Mouse (Mus musculus) forebrain, postnatal 0 days (tissue): ENCODE results near the gene F5. TPM values are rescaled to one million over a fixed set of nuclear protein-coding genes. Genes with fewer than 3 reads are reported as not detected.

Experiments used
- ATAC-seq: fragments of 200-750 bp; cut with Nextera tagmentation; 2 replicates; pipeline ENCODE4 v1.8.0; 2017; ENCODE audit warnings: mild to moderate bottlenecking, moderate library complexity
- DNase-seq: peaks from one replicate; pipeline ENCODE4 v3.0.0-alpha.2; 2015
- H3K27ac ChIP-seq: fragments of 300-500 bp; sonication (generic); 2 replicates; pipeline ENCODE4 v1.5.1; 2014; ENCODE audit warnings: low read depth, mild to moderate bottlenecking, antibody characterized with exemption, low read length, moderate library complexity, mixed read lengths
- H3K27me3 ChIP-seq: fragments of 300-500 bp; sonication (generic); 2 replicates; pipeline ENCODE4 v1.6.1; 2014; ENCODE audit warnings: mild to moderate bottlenecking, low read length, mixed read lengths; ENCODE audit not compliant: insufficient read depth
- H3K36me3 ChIP-seq: fragments of 300-500 bp; sonication (generic); 2 replicates; pipeline ENCODE4 v1.6.1; 2014; ENCODE audit warnings: mild to moderate bottlenecking, moderate library complexity; ENCODE audit not compliant: insufficient read depth
- H3K4me1 ChIP-seq: fragments of 300-500 bp; sonication (generic); 2 replicates; pipeline ENCODE4 v1.6.1; 2014; ENCODE audit warnings: antibody characterized with exemption; ENCODE audit not compliant: insufficient read depth
- H3K4me2 ChIP-seq: fragments of 300-500 bp; sonication (generic); 2 replicates; pipeline ENCODE4 v1.6.1; 2014; ENCODE audit warnings: low read depth, mild to moderate bottlenecking, moderate library complexity
- H3K4me3 ChIP-seq: fragments of 300-500 bp; sonication (generic); 2 replicates; pipeline ENCODE4 v1.5.1; 2014; ENCODE audit warnings: low read depth, low read length, mixed read lengths
- H3K9ac ChIP-seq: fragments of 300-500 bp; sonication (generic); 2 replicates; pipeline ENCODE4 v1.6.1; 2014; ENCODE audit warnings: mild to moderate bottlenecking
- H3K9me3 ChIP-seq: fragments of 300-500 bp; sonication (generic); 2 replicates; pipeline ENCODE4 v1.6.1; 2016; ENCODE audit warnings: low read length
- CTCF ChIP-seq: sonication (generic); IDR thresholded peaks from 2 replicates; pipeline ENCODE4 v1.5.1; 2016; ENCODE audit warnings: antibody characterized with exemption, control low read depth, low read depth
- WGBS: fragments of 180-500 bp; shearing (Covaris S2); extraction: QIAGEN DNeasy Blood & Tissue Kit; methylation state at CpG from one replicate; pipeline ENCODE4 v1.1.7; 2014; 5-methylcytosine and 5-hydroxymethylcytosine counted together
- polyA plus RNA-seq: library from polyadenylated mRNA; unstranded; fragments of >200 nt; fragmentation: Nextera tagmentation; extraction: Ambion mirVana; gene quantifications from 2 replicates; pipeline ENCODE4 v1.2.1, GENCODE M21; 2015
- total RNA-seq: library from RNA; depleted of rRNA; stranded (reverse); fragments of >200 nt; gene quantifications from 2 replicates; pipeline ENCODE4 v1.2.3, GENCODE M21; 2014; rRNA removed

The F5 gene
- 0.15 and 0.48 TPM in 2 replicates for total RNA-seq
- 0.18 and 0.29 TPM in 2 replicates for polyA plus RNA-seq

GRCm38 (mm10) chr1:164151387-164152088, at the start of gene F5:
Gene F5 (plus strand): TSS chr1:164151838.
- no peak for ATAC-seq
- Histone ChIP-seq H3K27ac (no peak within 1 kb of the TSS), H3K4me1 (no peaks in the 10 kb centered on the region), H3K4me2 (no peak within 1 kb of the TSS), H3K36me3 (no peaks in the 10 kb centered on the region), H3K9me3 (no peaks in the 10 kb centered on the region), H3K4me3 (no peak within 1 kb of the TSS), H3K27me3 (no peaks in the 10 kb centered on the region), H3K9ac (no peak within 1 kb of the TSS)
- TF ChIP-seq CTCF = no peak
- DNase-seq = no peak
- 14% methylated on average over 16 of the region's 16 CpGs for WGBS

- no peak overlapping the region for H3K4me2 ChIP-seq
- WGBS = 86% methylated on average over 2 of the region's 2 CpGs
- TF ChIP-seq CTCF = no peak
- ATAC-seq (no peak), DNase-seq (no peak)
- no peaks in the 10 kb centered on the region for H3K9me3 ChIP-seq
- no peaks in the 10 kb centered on the region for H3K27me3 ChIP-seq
- H3K4me3 ChIP-seq = no peak overlapping the region
- no peak overlapping the region for H3K9ac ChIP-seq
- H3K27ac ChIP-seq = no peak overlapping the region
- H3K36me3 ChIP-seq = no peaks in the 10 kb centered on the region
- H3K4me1 ChIP-seq = no peaks in the 10 kb centered on the region
Observed at GRCm38 (mm10) chr1:164109763-164110162, 41.9 kb upstream of the F5 start.

- no peaks in the 10 kb centered on the region for H3K36me3 ChIP-seq
- no peaks in the 10 kb centered on the region for H3K27me3 ChIP-seq
- H3K9ac ChIP-seq = no peak overlapping the region
- no peak overlapping the region for H3K4me3 ChIP-seq
- ATAC-seq (no peak), DNase-seq (no peak)
- no peak overlapping the region for H3K27ac ChIP-seq
- no peaks in the 10 kb centered on the region for H3K4me1 ChIP-seq
- no peaks in the 10 kb centered on the region for H3K9me3 ChIP-seq
- H3K4me2 ChIP-seq = no peak overlapping the region
- TF ChIP-seq CTCF = no peak
- WGBS = 95% methylated on average over 9 of the region's 9 CpGs
Observed at GRCm38 (mm10) chr1:164110591-164111329, 40.9 kb upstream of the F5 start.

- no peak for ATAC-seq
- 88% methylated on average over 5 of the region's 5 CpGs for WGBS
- no peak overlapping the region for H3K27ac ChIP-seq
- no peaks in the 10 kb centered on the region for H3K4me1 ChIP-seq
- H3K4me3 ChIP-seq = no peak overlapping the region
- H3K9ac ChIP-seq = no peak overlapping the region
- H3K36me3 ChIP-seq = no peaks in the 10 kb centered on the region
- H3K9me3 ChIP-seq = no peaks in the 10 kb centered on the region
- H3K4me2 ChIP-seq = no peak overlapping the region
- DNase-seq = no peak
- no peaks in the 10 kb centered on the region for H3K27me3 ChIP-seq
- TF ChIP-seq CTCF = no peak
Observed at GRCm38 (mm10) chr1:164114280-164114679, 37.4 kb upstream of the F5 start.

GRCm38 (mm10) chr1:164114947-164115493, 36.6 kb upstream of the F5 start, which contains the start of gene Selp:
Gene Selp (plus strand): TSS chr1:164115264.
- Histone ChIP-seq H3K27ac (no peak within 1 kb of the TSS), H3K4me3 (no peak within 1 kb of the TSS), H3K36me3 (no peaks in the 10 kb centered on the region), H3K4me1 (no peaks in the 10 kb centered on the region), H3K27me3 (no peaks in the 10 kb centered on the region), H3K9ac (no peak within 1 kb of the TSS), H3K9me3 (no peaks in the 10 kb centered on the region), H3K4me2 (no peak within 1 kb of the TSS)
- ATAC-seq (no peak), DNase-seq (no peak)
- no peak for TF ChIP-seq CTCF
- 50% methylated on average over 8 of the region's 8 CpGs for WGBS

GRCm38 (mm10) chr1:164115647-164116046, 36.0 kb upstream of the F5 start:
- ATAC-seq = no peak
- Histone ChIP-seq H3K4me3 (no peak overlapping the region), H3K27ac (no peak overlapping the region), H3K36me3 (no peaks in the 10 kb centered on the region), H3K4me2 (no peak overlapping the region), H3K4me1 (no peaks in the 10 kb centered on the region), H3K27me3 (no peaks in the 10 kb centered on the region), H3K9me3 (no peaks in the 10 kb centered on the region), H3K9ac (no peak overlapping the region)
- TF ChIP-seq CTCF = no peak
- 43% methylated on average over 6 of the region's 6 CpGs for WGBS
- no peak for DNase-seq

GRCm38 (mm10) chr1:164117869-164118268, 33.8 kb upstream of the F5 start:
- no peak overlapping the region for H3K27ac ChIP-seq
- no peaks in the 10 kb centered on the region for H3K27me3 ChIP-seq
- no peaks in the 10 kb centered on the region for H3K9me3 ChIP-seq
- TF ChIP-seq CTCF = no peak
- no peak overlapping the region for H3K4me3 ChIP-seq
- no peaks in the 10 kb centered on the region for H3K36me3 ChIP-seq
- no peak overlapping the region for H3K4me2 ChIP-seq
- H3K9ac ChIP-seq = no peak overlapping the region
- no peaks in the 10 kb centered on the region for H3K4me1 ChIP-seq
- 82% methylated on average over 6 of the region's 6 CpGs for WGBS
- DNase-seq (peak; percentile 17), ATAC-seq (no peak)
